Mouse (Mus musculus): Measurements from ENCODE around the gene Cfap161.

Gene Cfap161

DNA sequence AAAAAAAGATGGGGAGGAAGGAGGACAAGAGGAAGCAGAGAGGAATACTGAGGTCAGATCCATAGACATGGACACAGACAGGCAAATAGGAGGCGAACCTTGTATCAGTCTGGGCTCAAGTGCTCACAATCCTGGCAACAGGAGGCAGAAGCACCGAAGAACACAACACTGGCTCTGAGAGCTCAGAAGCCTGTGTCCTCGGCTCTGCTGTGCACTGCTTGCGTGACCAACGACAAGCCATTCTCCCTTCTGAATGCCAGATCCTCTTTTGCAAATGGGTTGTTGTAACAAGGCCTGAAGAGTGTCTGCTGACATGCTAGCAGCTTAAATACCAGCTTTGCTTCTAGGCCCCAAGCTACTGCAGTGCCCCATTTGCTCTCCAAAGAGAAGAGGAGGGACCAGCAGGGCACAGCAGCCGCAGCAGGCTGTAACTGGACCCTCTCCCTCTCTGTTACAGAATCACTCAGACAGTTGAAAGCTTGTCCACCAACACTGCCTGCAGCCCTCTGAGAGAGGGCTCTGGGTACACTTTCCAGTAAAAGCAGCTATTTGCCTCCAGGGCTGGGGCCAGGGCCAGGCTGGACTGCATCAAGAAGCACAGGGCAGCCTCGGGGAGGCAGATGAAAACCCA, 54.9 kb downstream of the Cfap161 start:
- DNase-seq (ENCODE audit: low read depth, low spot score): no peak

DNA sequence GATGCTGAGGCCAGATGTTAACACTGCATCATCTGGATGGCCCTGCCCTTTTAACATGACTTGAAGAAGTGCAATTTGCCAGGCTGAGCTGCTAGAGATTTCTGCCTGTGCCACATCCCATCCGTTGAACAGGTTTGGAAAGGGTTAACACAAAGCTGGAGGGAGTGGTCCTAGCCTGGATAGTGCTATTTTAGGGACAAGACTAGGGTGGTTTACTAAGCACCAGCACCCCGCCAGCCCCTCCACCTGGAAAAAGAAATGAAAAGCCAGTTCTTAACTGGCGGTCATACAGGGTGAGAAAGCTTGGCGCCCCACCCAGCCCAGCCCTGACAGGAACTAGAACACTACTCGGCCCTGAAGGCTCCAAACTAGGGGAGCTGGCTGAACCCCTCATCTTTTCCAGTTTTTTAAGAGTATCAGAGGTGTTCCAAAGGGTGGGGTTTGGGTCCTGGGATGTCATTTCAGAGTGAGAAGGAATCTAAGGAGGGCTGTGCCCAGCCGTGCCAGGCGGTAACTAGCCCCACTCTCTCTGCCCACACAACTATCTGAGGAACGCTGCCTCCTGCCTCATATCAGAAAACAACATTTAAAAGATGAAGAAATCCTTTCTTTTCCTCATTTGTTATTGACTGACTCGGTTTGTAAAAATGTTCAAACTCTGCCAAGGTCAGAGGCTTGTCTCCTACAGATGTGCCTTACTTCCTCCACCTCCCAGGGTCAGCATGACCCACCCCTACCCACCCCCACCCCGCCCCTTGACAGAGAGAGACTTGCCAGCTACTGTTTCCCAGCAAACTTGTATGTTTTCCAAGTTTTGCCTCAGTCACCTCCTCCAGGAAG, 55.8 kb downstream of the Cfap161 start:
- no peak for DNase-seq (ENCODE audit: low read depth, low spot score)

- DNase-seq (ENCODE audit: low read depth, low spot score): no peak
Observed at GRCm38 (mm10) chr7:83737914-83738490, 56.7 kb downstream of the Cfap161 start.

DNA sequence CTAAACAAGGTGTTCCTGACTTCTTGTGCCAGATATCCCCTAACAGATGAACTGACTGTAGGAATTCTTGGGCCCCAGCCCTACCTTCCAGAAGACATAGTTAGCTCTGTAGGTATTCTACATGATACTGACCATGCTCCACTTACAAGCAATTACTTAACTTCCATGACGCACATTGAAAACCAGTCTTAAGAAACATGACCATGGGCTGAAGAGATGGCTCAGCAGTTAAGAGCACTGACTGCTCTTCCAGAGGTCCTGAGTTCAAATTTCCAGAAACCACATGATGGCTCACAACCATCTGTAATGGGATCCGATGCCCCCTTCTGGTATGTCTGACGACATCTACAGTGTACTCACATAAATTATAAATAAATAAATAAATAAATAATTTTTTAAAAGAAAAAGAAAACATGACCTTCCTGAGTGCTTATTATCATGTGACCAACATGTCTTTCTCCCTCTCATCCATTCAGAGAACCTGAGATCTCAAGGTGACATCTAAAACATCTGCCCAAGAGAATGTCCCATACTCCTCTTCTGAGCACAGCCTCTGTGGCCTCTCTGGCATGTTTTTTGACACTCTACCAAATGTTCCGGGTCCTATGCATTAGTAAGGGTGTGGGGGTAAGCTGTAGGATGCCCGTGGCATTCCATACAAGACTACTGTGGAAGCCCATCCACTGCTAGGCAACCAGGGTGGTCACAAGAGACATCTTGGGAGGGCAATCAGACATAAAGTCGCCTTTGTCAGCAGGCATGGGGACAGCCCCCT, 58.2 kb downstream of the Cfap161 start:
- DNase-seq (ENCODE audit: low read depth, low spot score): no peak

DNA sequence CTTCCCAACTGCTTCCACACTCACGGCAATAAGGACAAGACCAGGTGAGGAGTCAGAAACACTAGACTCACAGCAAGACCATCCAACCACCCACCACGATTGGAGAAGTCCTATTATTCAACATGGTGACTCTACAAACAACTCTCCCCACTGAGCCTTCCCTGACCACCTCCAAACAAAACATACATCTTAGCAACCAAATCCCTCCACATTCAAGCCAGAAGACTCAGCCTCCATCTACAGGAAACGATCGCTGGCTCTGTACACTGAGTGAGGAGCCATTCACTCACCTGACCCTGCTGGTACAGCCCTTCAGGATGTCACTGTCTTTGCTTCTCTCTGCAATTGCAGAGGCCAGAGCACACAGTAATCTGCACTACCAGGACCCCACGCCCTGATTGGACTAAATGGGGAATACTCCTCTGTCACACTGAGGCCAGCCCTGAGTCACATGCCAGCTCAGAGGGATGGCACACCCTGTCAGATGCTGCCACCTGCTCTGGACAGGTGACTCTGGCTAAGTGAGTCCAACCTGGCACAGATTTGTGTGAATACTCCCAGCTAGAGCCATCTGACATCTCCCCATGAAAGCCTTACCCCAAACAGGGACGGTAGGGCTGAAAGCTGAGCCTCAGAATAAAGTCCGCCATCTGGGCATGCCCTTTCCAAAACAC, 59.4 kb downstream of the Cfap161 start:
- DNase-seq (ENCODE audit: low read depth, low spot score): no peak

- no peak for DNase-seq (ENCODE audit: low read depth, low spot score)
Observed at GRCm38 (mm10) chr7:83734671-83735082, 60.0 kb downstream of the Cfap161 start.

GRCm38 (mm10) chr7:83734246-83734645, 60.4 kb downstream of the Cfap161 start:
- DNase-seq (ENCODE audit: low read depth, low spot score): no peak

- no peak for DNase-seq (ENCODE audit: low read depth, low spot score)
Observed at GRCm38 (mm10) chr7:83732781-83733180, 61.9 kb downstream of the Cfap161 start.

DNA sequence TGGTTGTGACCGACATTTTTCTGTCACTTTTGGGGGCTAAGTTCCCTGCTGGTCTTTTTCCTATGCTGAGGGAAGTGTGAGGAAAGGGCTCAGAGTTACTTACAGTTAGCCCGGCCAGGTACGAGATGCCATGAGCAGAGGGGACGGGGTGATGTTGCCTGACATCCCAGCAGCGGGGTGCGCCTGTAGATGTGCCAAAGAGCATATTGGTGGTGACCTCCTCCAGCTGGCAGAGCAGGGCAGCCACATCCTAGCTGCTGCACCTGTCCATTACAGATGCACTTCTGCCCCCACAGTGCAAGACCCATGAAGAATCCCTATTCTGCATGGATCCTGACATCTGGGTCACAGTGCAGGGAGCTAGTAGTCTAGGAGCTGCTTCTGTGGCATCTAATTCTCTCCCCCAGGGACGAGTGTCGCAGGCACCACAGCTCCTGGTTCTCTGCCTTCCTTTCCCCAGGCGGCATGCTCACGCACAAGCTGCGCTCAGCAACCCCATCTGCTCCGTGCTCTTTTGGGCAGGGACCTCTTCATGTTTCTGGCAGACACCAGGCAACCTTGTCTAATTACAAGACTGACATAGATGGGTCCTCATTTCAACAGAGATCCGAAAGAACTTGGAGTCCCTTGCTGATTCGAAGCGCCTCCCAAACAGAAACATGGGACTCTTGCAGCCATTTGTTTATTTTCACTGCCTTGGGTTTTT, 62.6 kb downstream of the Cfap161 start:
- no peak for DNase-seq (ENCODE audit: low read depth, low spot score)

DNA sequence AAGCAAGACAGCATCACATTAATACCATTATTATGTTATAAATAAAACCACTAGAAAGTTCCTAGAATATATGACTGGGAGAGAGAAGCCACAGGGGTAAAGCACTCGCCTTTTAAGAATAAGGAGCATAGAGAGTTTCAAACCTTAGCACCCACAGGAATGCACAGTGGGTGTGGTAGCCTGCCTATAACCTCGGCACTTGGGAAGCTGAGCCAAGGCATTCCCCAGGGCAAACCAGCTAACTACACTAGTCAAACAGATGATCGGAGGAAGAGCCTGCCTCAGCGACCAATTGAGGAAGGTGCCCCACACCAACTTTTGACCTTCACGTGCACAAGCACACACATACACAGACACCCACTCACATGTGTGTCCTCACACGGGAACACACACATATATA, 63.4 kb downstream of the Cfap161 start:
- no peak for DNase-seq (ENCODE audit: low read depth, low spot score)

GRCm38 (mm10) chr7:83726936-83727632, 67.6 kb downstream of the Cfap161 start:
- no peak for DNase-seq (ENCODE audit: low read depth, low spot score)

- DNase-seq (ENCODE audit: low read depth, low spot score): no peak
Observed at GRCm38 (mm10) chr7:83725801-83726200, 68.9 kb downstream of the Cfap161 start.

- DNase-seq (ENCODE audit: low read depth, low spot score): no peak
Observed at GRCm38 (mm10) chr7:83724541-83724940, 70.1 kb downstream of the Cfap161 start.

Data from embryo, embryonic 11.5 days (tissue).